Mouse (Mus musculus): Measurements from ENCODE around the gene 9430038I01Rik. TPM values are rescaled to one million over a fixed set of nuclear protein-coding genes. Genes with fewer than 3 reads are reported as not detected.

The 9430038I01Rik gene
- total RNA-seq, 4 experiments from 2014 or later: 3.4 to 4.3 (median 3.9) TPM

- no peak for DNase-seq (ENCODE audit: low spot score in 2 of 2)
These were observed 43.8 kb downstream of the 9430038I01Rik start for GRCm38 (mm10) chr7:137366736-137367135.

- no peak for DNase-seq (ENCODE audit: low spot score in 2 of 2)
These were observed 45.5 kb downstream of the 9430038I01Rik start for GRCm38 (mm10) chr7:137365056-137365455.

GRCm38 (mm10) chr7:137364571-137364970 is 46.0 kb downstream of the 9430038I01Rik start:
- DNase-seq (ENCODE audit: low spot score in 2 of 2): no peak

- DNase-seq (ENCODE audit: low spot score in 2 of 2): no peak
These were observed 63.7 kb downstream of the 9430038I01Rik start for GRCm38 (mm10) chr7:137346860-137347259.

GRCm38 (mm10) chr7:137346068-137346467 is 64.5 kb downstream of the 9430038I01Rik start:
- no peak for DNase-seq (ENCODE audit: low spot score in 2 of 2)

- DNase-seq (ENCODE audit: low spot score in 2 of 2): no peak
These were observed 76.6 kb downstream of the 9430038I01Rik start for GRCm38 (mm10) chr7:137333951-137334350.

Other genes with a start within 250 kb of the 9430038I01Rik start
- 1 to 10 TPM in 2 of 4 experiments, under 1 TPM in 2; 0.64 to 2.6 (median 1.1) TPM for gene Ebf3, start 96.3 kb downstream of the 9430038I01Rik start, total RNA-seq (2022)
- 100 to 1,000 TPM in 1 of 4 experiments, 10 to 100 TPM in 3; 83.4 to 102 (median 89.1) TPM for gene Glrx3, start 26.9 kb upstream of the 9430038I01Rik start, total RNA-seq (2022)